Mouse (Mus musculus) embryonic fibroblast, embryonic 13.5 days (primary cell): ENCODE measurements around the gene Lce3e. TPM values are rescaled to one million over a fixed set of nuclear protein-coding genes. Genes with fewer than 3 reads are reported as not detected.

Experiments
- H3K27ac ChIP-seq: 2 replicates; pipeline ENCODE4 v1.5.1; 2012; ENCODE audit warnings: low read length, control low read depth, inconsistent platforms; ENCODE audit not compliant: insufficient read depth
- H3K4me1 ChIP-seq: 2 replicates; pipeline ENCODE4 v1.6.1; 2011; ENCODE audit warnings: low read length; ENCODE audit not compliant: control insufficient read depth, insufficient read depth
- H3K4me3 ChIP-seq: 2 replicates; pipeline ENCODE4 v1.5.1; 2011; ENCODE audit warnings: mild to moderate bottlenecking, control low read depth, low read length; ENCODE audit not compliant: insufficient read depth
- CTCF ChIP-seq: IDR thresholded peaks from 2 replicates; pipeline ENCODE4 v1.5.1; 2011; ENCODE audit warnings: mild to moderate bottlenecking, control low read depth, low read length, moderate library complexity, borderline replicate concordance; ENCODE audit not compliant: insufficient read depth
- POLR2A ChIP-seq: IDR thresholded peaks from 2 replicates; pipeline ENCODE4 v1.6.1; 2011; ENCODE audit warnings: low read depth, mild to moderate bottlenecking, control low read depth, low read length, moderate library complexity
- polyA plus RNA-seq: library from polyadenylated mRNA; stranded (reverse); fragments of >200 nt; gene quantifications from 2 replicates; pipeline ENCODE4 v1.2.4, GENCODE M21; 2011; ENCODE audit warnings: low read depth; ENCODE audit not compliant: missing spikeins, insufficient read length

Gene Lce3e
- polyA plus RNA-seq, 1 experiment: not detected

GRCm38 (mm10) chr3:93014378-93014801 is 47.5 kb downstream of the Lce3e start:
- Histone ChIP-seq H3K4me3 (peak overlapping the region; percentile 13), H3K4me1 (peaks cover 9% of the 10 kb centered on the region; the same call in 1 of the 2 replicates), H3K27ac (peak overlapping the region; percentile 43; the same call in 1 of the 2 replicates)
- TF ChIP-seq POLR2A (peak; percentile 30; the same call in 1 of the 2 replicates), CTCF (no peak)

GRCm38 (mm10) chr3:93014871-93015270 is 48.0 kb downstream of the Lce3e start:
- 0 out of 2 replicates have a peak overlapping the region, but pooled peaks have one; percentile 19 for H3K27ac ChIP-seq
- peaks cover 9% of the 10 kb centered on the region; the same call in 1 of the 2 replicates for H3K4me1 ChIP-seq
- no peak overlapping the region; the same call in 1 of the 2 replicates for H3K4me3 ChIP-seq
- TF ChIP-seq POLR2A: no peak
- TF ChIP-seq CTCF: no peak

- H3K27ac ChIP-seq: 0 out of 2 replicates have a peak within 1 kb of the TSS, but pooled peaks have one; percentile 19
- TF ChIP-seq POLR2A: no peak
- no peak for TF ChIP-seq CTCF
- peaks cover 9% of the 10 kb centered on the region; the same call in 1 of the 2 replicates for H3K4me1 ChIP-seq
- H3K4me3 ChIP-seq: peak within 1 kb of the TSS; percentile 13; the same call in 1 of the 2 replicates
Observed at GRCm38 (mm10) chr3:93015460-93016104, 48.7 kb downstream of the Lce3e start, which contains the start of gene Crct1. Crct1 (minus strand) TSS chr3:93015687.

Other genes with a start within 250 kb of the Lce3e start
- not detected in 2 replicates for gene Lce1f, start 246.7 kb upstream of the Lce3e start, polyA plus RNA-seq
- gene Gm38119, start 228.0 kb upstream of the Lce3e start, polyA plus RNA-seq: not detected in 2 replicates
- not detected in 2 replicates for gene Lce1g, start 214.7 kb upstream of the Lce3e start, polyA plus RNA-seq
- gene Lce1h, start 202.0 kb upstream of the Lce3e start, polyA plus RNA-seq: not detected in 2 replicates
- not detected in 2 replicates for gene Lce1i, start 188.2 kb upstream of the Lce3e start, polyA plus RNA-seq
- gene Lce1j, start 176.5 kb upstream of the Lce3e start, polyA plus RNA-seq: not detected in 2 replicates
- gene Lce1k, start 159.2 kb upstream of the Lce3e start, polyA plus RNA-seq: not detected in 2 replicates
- gene Kprp, start 139.8 kb upstream of the Lce3e start, polyA plus RNA-seq: not detected in 2 replicates
- not detected in 2 replicates for gene Lce1l, start 115.8 kb upstream of the Lce3e start, polyA plus RNA-seq
- not detected in 2 replicates for gene 2310050C09Rik, start 96.8 kb upstream of the Lce3e start, polyA plus RNA-seq
- not detected in 2 replicates for gene Lce3a, start 40.8 kb upstream of the Lce3e start, polyA plus RNA-seq
- not detected in 2 replicates for gene Lce3b, start 34.1 kb upstream of the Lce3e start, polyA plus RNA-seq
- gene Lce3c, start 22.6 kb upstream of the Lce3e start, polyA plus RNA-seq: not detected in 2 replicates
- not detected in 2 replicates for gene Lce3d, start 9.7 kb upstream of the Lce3e start, polyA plus RNA-seq
- not detected in 2 replicates for gene Lce3f, start 25.2 kb downstream of the Lce3e start, polyA plus RNA-seq
- 0.74 and 1.4 TPM in 2 replicates for gene Crct1, start 48.6 kb downstream of the Lce3e start, polyA plus RNA-seq
- not detected in 2 replicates for gene Lce1m, start 52.0 kb downstream of the Lce3e start, polyA plus RNA-seq
- gene Gm4858, start 101.8 kb downstream of the Lce3e start, polyA plus RNA-seq: not detected in 2 replicates
- gene Crnn, start 177.7 kb downstream of the Lce3e start, polyA plus RNA-seq: not detected in 2 replicates
- gene Flg2, start 230.2 kb downstream of the Lce3e start, polyA plus RNA-seq: not detected in 2 replicates